Mouse (Mus musculus): ENCODE measurements around the gene Neurl3.

DNA sequence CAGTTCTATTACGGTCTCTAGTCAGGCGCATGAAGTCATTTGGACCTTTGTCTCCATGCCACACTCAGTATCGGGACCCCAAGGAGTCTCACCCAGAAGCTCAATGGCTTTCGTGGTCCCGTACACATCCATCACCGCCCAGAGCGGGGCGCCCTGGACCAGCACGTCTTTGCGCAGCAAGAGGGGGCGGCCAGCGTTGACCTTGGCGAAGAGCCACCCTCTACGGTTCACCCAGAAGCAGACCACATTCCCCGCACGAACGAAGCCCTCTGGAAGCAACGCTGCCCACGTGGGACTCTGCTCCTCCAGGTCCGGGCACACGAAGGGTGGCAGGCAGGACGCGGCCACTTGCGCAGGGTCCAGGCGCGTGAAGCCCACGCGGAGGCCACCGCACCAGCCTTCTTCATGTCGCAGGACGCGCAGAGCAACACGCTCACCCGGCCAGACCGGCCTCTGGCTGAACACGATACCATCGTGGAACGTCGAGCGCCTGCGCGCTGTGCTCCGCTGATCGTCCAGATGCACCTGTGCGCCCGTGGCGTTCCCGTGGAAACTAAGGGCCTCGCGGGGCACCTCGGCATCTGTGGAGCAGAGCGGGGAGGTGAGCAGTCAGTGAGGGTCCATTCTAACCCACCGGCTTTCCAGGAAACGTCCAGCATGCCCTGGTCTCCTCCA lies 5.2 kb downstream of the Neurl3 start:
- TF ChIP-seq POLR2A (IDR thresholded peaks at IDR 0.05; ENCODE audit: insufficient read depth, low read depth, low read length) (no peak), CTCF (IDR thresholded peaks at IDR 0.05) (no peak), EP300 (IDR thresholded peaks at IDR 0.05; ENCODE audit: insufficient read depth, low read depth, low read length) (no peak)
